Mouse (Mus musculus): Measurements from ENCODE around the gene Enpp7. TPM values are rescaled to one million over a fixed set of nuclear protein-coding genes. Genes with fewer than 3 reads are reported as not detected.

Gene Enpp7
- polyA plus RNA-seq, 1 experiment from 2014 or later = not detected

- Histone ChIP-seq H3K27me3 (replicated peaks) (peaks cover 56% of the 10 kb centered on the region), H3K9me3 (no peaks in the 10 kb centered on the region), H3K27ac (no peak overlapping the region), H3K9ac (no peak overlapping the region), H3K4me3 (replicated peaks) (peak overlapping the region; percentile 43), H3K36me3 (peaks cover 8% of the 10 kb centered on the region; the same call in 1 of the 2 replicates), H3K4me2 (peak overlapping the region; percentile 92), H3K4me1 (peaks cover 61% of the 10 kb centered on the region)
- ATAC-seq (ENCODE audit: insufficient read depth, low FRiP score, low read depth) = no peak
- WGBS = 4% methylated on average over 57 of the region's 57 CpGs
These were observed 49.2 kb downstream of the Enpp7 start for GRCm38 (mm10) chr11:119036934-119037779.

GRCm38 (mm10) chr11:119037780-119038401 is 49.9 kb downstream of the Enpp7 start:
- H3K27ac ChIP-seq = no peak overlapping the region
- peak overlapping the region; percentile 92 for H3K4me2 ChIP-seq
- 30% methylated on average over 18 of the region's 18 CpGs for WGBS
- H3K9ac ChIP-seq = no peak overlapping the region
- no peaks in the 10 kb centered on the region for H3K9me3 ChIP-seq
- peak overlapping the region; percentile 43 for H3K4me3 ChIP-seq (replicated peaks)
- peaks cover 8% of the 10 kb centered on the region; the same call in 1 of the 2 replicates for H3K36me3 ChIP-seq
- H3K27me3 ChIP-seq (replicated peaks) = peaks cover 63% of the 10 kb centered on the region
- ATAC-seq (ENCODE audit: insufficient read depth, low FRiP score, low read depth) = no peak
- H3K4me1 ChIP-seq = peaks cover 68% of the 10 kb centered on the region

DNA sequence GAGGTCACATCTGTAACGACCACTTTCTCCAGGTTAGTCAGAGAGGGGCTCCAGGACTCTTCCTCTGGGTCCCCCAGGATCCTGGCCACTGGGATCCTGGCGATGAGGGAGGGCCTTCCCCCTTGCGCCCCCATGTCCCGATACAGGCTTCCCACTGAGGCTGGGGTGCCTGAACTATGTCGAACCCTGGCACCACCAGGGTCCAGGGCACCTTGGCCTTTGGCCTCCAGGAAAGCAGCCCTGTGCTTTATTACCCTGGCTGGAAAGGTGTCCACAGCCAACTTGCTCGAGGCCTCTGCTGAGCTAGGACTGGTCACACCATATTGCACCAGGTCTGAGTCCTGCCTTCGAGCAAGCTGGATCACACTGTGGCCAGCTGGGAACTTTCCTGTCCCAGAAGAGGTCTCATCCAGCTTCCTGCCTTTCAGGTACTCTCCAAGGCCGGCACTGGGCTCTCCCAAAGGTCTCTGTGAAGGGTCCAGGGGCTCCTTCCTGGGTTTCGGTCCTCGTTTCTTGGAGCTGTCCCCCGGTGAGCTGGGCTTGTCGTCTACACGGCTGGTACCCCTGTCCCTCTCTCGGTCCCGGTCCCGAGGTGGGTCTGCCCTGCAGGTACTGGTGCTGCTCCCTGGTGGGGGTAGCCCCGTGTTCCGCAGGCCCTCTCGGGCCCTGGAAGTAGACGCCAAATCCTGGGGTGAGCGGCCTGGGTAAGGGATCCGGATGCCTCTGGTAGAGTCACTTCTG is 50.9 kb downstream of the Enpp7 start:
- H3K27ac ChIP-seq = no peak overlapping the region
- H3K9ac ChIP-seq = no peak overlapping the region
- peaks cover 8% of the 10 kb centered on the region; the same call in 1 of the 2 replicates for H3K36me3 ChIP-seq
- H3K4me3 ChIP-seq (replicated peaks) = no peak overlapping the region
- no peaks in the 10 kb centered on the region for H3K9me3 ChIP-seq
- 69% methylated on average over 22 of the region's 22 CpGs for WGBS
- H3K4me2 ChIP-seq = no peak overlapping the region
- ATAC-seq (ENCODE audit: insufficient read depth, low FRiP score, low read depth) = no peak
- peaks cover 69% of the 10 kb centered on the region for H3K4me1 ChIP-seq
- H3K27me3 ChIP-seq (replicated peaks) = peaks cover 70% of the 10 kb centered on the region

- peaks cover 8% of the 10 kb centered on the region; the same call in 1 of the 2 replicates for H3K36me3 ChIP-seq
- no peaks in the 10 kb centered on the region for H3K9me3 ChIP-seq
- H3K4me3 ChIP-seq (replicated peaks) = peak overlapping the region; percentile 76
- H3K9ac ChIP-seq = peak overlapping the region; percentile 73
- ATAC-seq (ENCODE audit: insufficient read depth, low FRiP score, low read depth) = no peak
- WGBS = 14% methylated on average over 21 of the region's 21 CpGs
- no peak overlapping the region for H3K27ac ChIP-seq
- peaks cover 67% of the 10 kb centered on the region for H3K4me1 ChIP-seq
- peak overlapping the region; percentile 87 for H3K4me2 ChIP-seq
- peaks cover 71% of the 10 kb centered on the region for H3K27me3 ChIP-seq (replicated peaks)
These were observed 51.9 kb downstream of the Enpp7 start for GRCm38 (mm10) chr11:119039732-119040512.

DNA sequence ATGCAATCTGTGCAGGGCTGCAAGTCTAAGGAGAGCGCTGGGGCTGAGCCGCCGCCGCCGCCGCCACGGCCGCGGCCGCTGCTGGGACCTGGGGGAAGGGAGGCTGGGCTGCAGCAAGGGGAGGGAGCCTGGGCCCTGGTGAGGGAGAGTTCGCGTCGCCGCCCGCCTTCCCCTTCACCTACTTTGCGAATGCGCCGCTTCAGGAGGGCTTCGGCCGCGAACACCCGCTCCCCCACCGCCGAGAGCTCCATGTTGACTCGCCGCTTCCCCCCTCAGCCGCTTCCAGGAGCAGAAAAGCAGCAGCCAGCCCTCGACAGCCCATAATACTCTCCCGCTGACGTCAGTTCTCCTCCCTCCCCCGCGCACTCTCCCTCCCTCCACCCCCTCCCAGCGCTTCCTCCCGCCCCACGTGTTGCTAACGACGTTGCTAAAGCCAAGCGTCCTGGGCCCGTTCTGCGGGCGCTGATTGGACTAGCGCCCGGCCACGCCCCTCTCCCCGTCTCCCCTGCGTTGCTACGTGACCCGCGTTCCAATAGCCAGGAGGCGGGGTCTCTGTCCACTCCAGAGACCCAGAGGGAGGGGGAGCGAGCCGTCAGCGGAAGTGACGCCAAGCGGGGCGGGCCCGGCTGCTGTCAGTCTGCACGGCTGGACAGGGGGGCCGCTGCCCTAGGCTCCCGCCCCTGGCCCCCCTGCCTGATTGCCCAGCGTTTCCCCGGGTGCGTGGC is 52.8 kb downstream of the Enpp7 start, which contains the start of gene Cbx8:
TSS of gene Cbx8 (minus strand) at position 370 of the 725 bp plus-strand sequence.
- peaks cover 62% of the 10 kb centered on the region for H3K4me1 ChIP-seq
- H3K4me3 ChIP-seq (replicated peaks) = peak within 1 kb of the TSS; percentile 76
- ATAC-seq (ENCODE audit: insufficient read depth, low FRiP score, low read depth) = peak; percentile 91
- WGBS = under 1% methylated on average over 58 of the region's 63 CpGs
- peak within 1 kb of the TSS; percentile 81 for H3K27ac ChIP-seq
- H3K36me3 ChIP-seq = peaks cover 8% of the 10 kb centered on the region; the same call in 1 of the 2 replicates
- peak within 1 kb of the TSS; percentile 73 for H3K9ac ChIP-seq
- H3K4me2 ChIP-seq = peak within 1 kb of the TSS; percentile 99
- peaks cover 71% of the 10 kb centered on the region for H3K27me3 ChIP-seq (replicated peaks)
- H3K9me3 ChIP-seq = no peaks in the 10 kb centered on the region

DNA sequence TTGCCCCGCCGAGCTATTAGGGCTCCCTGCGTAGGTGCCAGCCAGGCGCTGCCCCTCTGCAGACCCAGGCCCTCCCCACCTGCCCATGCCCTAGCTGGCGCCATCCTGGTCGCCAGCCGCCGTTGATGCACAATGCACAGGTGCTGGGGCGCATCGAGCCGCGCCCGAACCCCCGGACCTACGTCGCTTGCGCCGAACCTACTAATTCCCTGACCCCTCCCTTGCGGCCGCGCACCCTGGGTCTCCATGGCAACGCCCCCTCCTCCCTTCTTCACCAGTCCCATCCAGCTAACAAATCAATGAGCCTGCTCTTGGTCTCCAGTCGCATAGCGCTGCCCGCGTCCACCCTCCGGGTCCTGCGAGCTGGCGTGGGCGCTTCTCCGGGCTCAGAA is 53.3 kb downstream of the Enpp7 start:
- Histone ChIP-seq H3K36me3 (peaks cover 8% of the 10 kb centered on the region; the same call in 1 of the 2 replicates), H3K4me2 (peak overlapping the region; percentile 99), H3K9ac (peak overlapping the region; percentile 48; the same call in 1 of the 2 replicates), H3K9me3 (no peaks in the 10 kb centered on the region), H3K27ac (no peak overlapping the region), H3K4me1 (peaks cover 64% of the 10 kb centered on the region), H3K4me3 (replicated peaks) (peak overlapping the region; percentile 76), H3K27me3 (replicated peaks) (peaks cover 71% of the 10 kb centered on the region)
- ATAC-seq (ENCODE audit: insufficient read depth, low FRiP score, low read depth) = no peak
- WGBS = under 1% methylated on average over 31 of the region's 31 CpGs

DNA sequence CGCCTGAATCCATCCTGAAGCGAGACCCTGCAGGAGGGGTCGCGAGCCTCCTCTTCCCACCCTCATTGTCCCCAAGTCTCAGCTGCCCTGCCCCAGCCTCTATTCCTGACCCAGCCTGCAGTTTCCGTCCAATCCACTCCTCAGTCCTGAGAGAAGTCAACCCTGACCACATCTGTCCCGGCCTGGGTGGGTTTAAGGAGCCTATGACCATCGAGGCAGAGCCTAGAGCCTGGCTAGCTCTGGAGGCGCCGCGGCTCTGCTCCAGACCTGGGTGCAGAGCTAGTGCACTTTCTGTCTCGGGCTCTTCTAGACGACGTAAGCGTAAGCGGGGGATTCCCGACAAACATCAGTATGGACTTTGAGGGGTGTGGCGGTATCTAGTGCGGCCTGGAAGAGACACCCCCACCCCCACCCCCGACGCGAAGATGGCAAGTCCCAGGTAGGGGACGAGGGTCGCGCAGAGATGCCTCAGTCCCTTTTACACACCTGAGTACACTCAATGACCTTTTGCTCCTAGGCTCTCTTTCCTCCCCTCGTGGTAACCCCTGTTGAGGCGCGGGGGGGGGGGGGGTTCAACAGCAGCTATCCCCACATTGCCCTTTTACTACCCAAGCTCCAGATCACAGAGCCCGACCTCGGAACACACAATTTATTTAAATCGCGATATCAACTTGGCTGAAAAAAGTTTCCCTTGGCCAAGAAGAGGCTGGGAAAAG is 53.9 kb downstream of the Enpp7 start:
- Histone ChIP-seq H3K9ac (no peak overlapping the region), H3K36me3 (peaks cover 8% of the 10 kb centered on the region; the same call in 1 of the 2 replicates), H3K27ac (no peak overlapping the region), H3K4me1 (peaks cover 69% of the 10 kb centered on the region), H3K4me3 (replicated peaks) (peak overlapping the region; percentile 76), H3K9me3 (no peaks in the 10 kb centered on the region), H3K27me3 (replicated peaks) (peaks cover 72% of the 10 kb centered on the region), H3K4me2 (peak overlapping the region; percentile 99)
- no peak for ATAC-seq (ENCODE audit: insufficient read depth, low FRiP score, low read depth)
- 1% methylated on average over 31 of the region's 31 CpGs for WGBS

Other genes with a start within 250 kb of the Enpp7 start
- 1.6 and 1.8 TPM in 2 replicates for gene Rbfox3, start 76.6 kb upstream of the Enpp7 start, polyA plus RNA-seq (2015; fragmentation: Nextera tagmentation; extraction: Ambion mirVana)
- 21.3 and 24.8 TPM in 2 replicates for gene Cbx2, start 34.8 kb downstream of the Enpp7 start, polyA plus RNA-seq (2015; fragmentation: Nextera tagmentation; extraction: Ambion mirVana)
- 6.9 and 7.2 TPM in 2 replicates for gene Cbx8, start 52.8 kb downstream of the Enpp7 start, polyA plus RNA-seq (2015; fragmentation: Nextera tagmentation; extraction: Ambion mirVana)
- gene Cbx4, start 98.0 kb downstream of the Enpp7 start, polyA plus RNA-seq (2015; fragmentation: Nextera tagmentation; extraction: Ambion mirVana) = 10.2 and 10.3 TPM in 2 replicates
- 18.7 and 19.3 TPM in 2 replicates for gene Tbc1d16, start 240.3 kb downstream of the Enpp7 start, polyA plus RNA-seq (2015; fragmentation: Nextera tagmentation; extraction: Ambion mirVana)
- 2.1 and 2.6 TPM in 2 replicates for gene Ccdc40, start 240.4 kb downstream of the Enpp7 start, polyA plus RNA-seq (2015; fragmentation: Nextera tagmentation; extraction: Ambion mirVana)